Mouse (Mus musculus): Measurements from ENCODE around the gene Atp8b5. TPM values are rescaled to one million over a fixed set of nuclear protein-coding genes. Genes with fewer than 3 reads are reported as not detected.

Gene Atp8b5
- not detected for polyA plus RNA-seq (2017; shearing (Covaris generic))

GRCm38 (mm10) chr4:43266623-43267322 lies at the start of gene Atp8b5:
Atp8b5 (plus strand) TSS chr4:43267159.

GRCm38 (mm10) chr4:43381408-43382154 lies 114.6 kb downstream of the Atp8b5 start, which contains the start of gene Rusc2:
Rusc2 (plus strand) TSS chr4:43381979.

Other genes starting within 250 kb of the Atp8b5 start
- gene Pigo, start 241.3 kb upstream of the Atp8b5 start, polyA plus RNA-seq (2017; shearing (Covaris generic)) = 49.0 TPM
- 193 TPM for gene Stoml2, start 235.4 kb upstream of the Atp8b5 start, polyA plus RNA-seq (2017; shearing (Covaris generic))
- 12.3 TPM for gene Fam214b, start 220.9 kb upstream of the Atp8b5 start, polyA plus RNA-seq (2017; shearing (Covaris generic))
- 0.46 TPM for gene Unc13b, start 208.2 kb upstream of the Atp8b5 start, polyA plus RNA-seq (2017; shearing (Covaris generic))
- gene Rusc2, start 114.8 kb downstream of the Atp8b5 start, polyA plus RNA-seq (2017; shearing (Covaris generic)) = 0.22 TPM
- gene Fam166b, start 162.0 kb downstream of the Atp8b5 start, polyA plus RNA-seq (2017; shearing (Covaris generic)) = not detected
- 0.61 TPM for gene Tesk1, start 174.8 kb downstream of the Atp8b5 start, polyA plus RNA-seq (2017; shearing (Covaris generic))
- gene Cd72, start 187.5 kb downstream of the Atp8b5 start, polyA plus RNA-seq (2017; shearing (Covaris generic)) = 85.9 TPM
- 156 TPM for gene Sit1, start 216.6 kb downstream of the Atp8b5 start, polyA plus RNA-seq (2017; shearing (Covaris generic))
- gene Ccdc107, start 225.7 kb downstream of the Atp8b5 start, polyA plus RNA-seq (2017; shearing (Covaris generic)) = 96.1 TPM
- 6.2 TPM for gene Arhgef39, start 232.5 kb downstream of the Atp8b5 start, polyA plus RNA-seq (2017; shearing (Covaris generic))
- 1.0 TPM for gene Car9, start 239.8 kb downstream of the Atp8b5 start, polyA plus RNA-seq (2017; shearing (Covaris generic))

All from inflammation-experienced regulatory T-cells, adult 16 weeks (primary cell).